Mouse (Mus musculus): Measurements from ENCODE around the gene Sfxn5.

DNA sequence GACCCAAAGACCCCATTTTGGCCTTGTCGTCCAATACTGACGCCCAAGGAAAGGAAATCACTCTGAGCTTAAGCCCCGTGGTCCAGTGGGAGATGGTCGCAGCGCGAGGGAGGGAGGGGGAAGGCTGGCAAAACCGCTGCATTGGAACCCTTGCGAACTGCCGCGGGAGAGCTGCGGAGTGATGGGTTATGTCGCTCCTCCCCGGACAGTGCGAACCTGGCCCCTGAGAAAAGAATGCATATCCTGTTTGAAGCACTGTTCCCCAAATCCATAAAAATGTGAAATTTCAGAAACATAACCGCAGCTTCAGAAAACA, 146.5 kb downstream of the Sfxn5 start:
- no peak for TF ChIP-seq CTCF (IDR thresholded peaks at IDR 0.05; ENCODE audit: borderline replicate concordance, extremely low read depth, insufficient read depth, insufficient read length)
- no peak for TF ChIP-seq POLR2A (IDR thresholded peaks at IDR 0.05; ENCODE audit: borderline replicate concordance, extremely low read depth, insufficient read depth, insufficient read length, poor library complexity, severe bottlenecking)
